Mouse (Mus musculus): ENCODE measurements around the gene Mad2l1bp.

Gene Mad2l1bp

DNA sequence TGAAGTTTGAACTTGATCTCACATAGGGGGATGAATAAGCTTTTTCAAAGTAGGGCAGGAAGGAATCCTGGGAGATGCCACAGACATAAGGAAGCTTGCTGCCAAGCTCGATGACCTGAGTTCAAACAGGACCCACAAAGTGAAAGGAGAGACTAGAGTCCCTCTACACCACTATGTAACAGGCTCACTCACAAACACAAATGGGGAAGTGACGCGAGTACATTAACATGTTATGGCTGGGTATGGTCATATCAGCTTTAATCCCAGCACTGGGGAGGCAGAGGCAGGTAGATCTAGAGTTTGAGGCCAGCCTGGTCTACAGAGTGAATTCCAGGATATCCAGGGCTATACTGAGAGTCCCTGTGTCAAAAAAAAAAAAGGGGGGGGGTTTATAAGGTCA, 983 bp upstream of the Mad2l1bp start:
- DNase-seq: no peak

DNA sequence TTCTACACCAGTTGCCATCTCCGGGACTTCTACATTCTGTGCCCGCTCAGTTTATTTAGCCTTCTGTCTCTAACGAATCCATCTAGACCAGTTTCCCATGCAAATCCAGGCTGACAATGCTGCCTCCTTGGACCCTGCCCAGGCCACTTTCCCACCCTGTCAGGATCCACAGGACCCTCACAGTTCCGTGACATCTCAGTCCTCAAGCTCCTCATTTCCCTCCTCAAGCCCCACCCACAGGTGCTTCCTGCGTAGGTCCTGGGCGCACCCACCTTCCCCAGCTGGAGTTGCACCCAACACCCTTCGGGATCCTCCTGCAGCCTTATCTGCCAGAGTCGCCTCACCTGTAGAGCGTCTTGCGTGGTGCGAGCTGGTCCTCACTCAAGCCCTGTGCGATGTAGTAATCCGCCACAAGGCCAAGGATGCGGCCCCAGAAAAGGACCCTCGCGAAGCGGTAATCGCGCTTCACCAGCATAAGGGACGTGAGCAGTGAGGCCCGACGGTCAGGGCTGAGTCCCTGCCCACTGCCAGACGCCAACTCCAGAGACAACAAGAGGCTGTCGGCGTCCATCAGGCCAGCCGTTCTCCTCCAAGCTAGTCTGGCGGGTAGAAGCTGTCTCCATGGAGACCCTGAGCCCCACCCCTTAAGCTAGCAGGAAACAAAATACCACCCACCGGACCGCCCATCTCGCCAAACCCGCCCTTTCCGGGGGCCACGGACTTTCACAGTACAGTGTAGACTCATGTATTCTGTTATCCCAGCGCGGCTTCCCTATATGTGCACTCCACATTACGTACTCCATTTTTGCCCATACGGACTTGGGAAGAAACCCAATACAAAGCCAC, 9.6 kb downstream of the Mad2l1bp start, which contains the start of gene Rsph9:
Gene Rsph9, minus strand, starts transcription at position 639 of the 846 bp plus-strand sequence.
- DNase-seq: peak; percentile 83

DNA sequence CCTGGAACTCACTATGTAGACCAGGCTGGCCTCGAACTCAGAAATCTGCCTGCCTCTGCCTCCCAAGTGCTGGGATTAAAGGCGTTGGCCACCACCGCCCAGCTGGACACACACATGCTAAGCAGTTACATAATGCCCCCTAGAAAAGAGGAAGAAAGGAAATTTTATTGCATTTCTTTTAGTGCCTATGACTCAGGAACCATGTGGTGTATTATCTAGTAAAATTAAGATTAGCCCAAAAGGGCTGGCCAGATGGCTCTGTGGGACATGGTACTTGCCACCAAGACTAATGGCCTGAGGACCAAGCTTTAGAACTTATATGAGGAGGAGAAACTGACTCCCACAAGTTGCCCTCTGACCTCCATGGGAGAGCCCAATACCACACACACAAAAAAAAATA, 13.5 kb downstream of the Mad2l1bp start:
- no peak for DNase-seq

DNA sequence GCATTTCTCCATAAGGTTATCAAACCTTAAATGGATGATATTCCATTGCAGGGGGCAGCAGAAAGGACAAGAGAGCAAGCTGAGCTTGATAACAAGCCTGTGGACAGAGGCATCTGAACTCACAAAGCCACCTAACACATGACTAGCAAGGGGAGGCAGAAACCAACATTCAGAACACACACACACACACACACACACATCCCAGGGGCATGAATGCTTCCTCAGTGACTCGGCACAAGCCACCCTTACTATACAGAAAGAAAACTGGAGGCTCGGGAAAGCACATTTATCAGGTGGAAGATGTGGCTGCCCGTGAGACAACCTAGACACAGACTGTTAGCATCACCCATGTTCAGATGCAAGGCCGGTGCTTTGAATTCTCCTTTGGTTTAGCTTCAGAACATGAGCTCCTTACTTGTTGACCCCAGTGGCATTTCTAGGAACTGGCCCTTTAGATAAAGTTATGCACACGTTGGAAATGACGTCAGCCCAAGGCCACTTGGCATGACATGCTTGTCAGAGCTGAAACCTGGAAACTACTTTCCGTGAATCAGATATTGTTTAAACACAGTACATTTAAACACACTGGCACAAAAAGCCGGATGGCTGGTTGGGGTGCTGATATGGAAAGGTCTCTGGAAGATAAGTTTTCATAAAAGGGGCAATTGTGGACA, 14.7 kb downstream of the Mad2l1bp start:
- no peak for DNase-seq

DNA sequence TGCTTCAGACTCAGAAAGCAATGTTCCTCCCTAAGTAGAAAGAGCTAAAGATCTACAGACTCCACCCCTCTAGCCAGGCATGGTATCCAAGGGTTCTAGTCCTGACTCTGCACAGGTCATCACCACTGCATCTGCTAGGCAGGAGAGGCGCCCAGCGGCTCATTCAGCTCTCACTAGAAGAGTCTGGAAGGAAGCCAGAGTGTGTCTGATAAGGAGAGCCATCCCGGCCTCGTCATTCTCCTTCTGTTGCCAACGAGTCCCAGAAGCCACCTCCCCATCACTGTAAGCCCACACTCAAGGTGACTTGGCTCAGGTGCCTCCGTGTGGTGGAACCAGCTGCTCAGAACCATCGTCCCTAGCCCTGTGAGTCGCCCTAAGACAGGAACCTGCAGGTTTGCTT, 20.5 kb downstream of the Mad2l1bp start:
- no peak for DNase-seq

DNA sequence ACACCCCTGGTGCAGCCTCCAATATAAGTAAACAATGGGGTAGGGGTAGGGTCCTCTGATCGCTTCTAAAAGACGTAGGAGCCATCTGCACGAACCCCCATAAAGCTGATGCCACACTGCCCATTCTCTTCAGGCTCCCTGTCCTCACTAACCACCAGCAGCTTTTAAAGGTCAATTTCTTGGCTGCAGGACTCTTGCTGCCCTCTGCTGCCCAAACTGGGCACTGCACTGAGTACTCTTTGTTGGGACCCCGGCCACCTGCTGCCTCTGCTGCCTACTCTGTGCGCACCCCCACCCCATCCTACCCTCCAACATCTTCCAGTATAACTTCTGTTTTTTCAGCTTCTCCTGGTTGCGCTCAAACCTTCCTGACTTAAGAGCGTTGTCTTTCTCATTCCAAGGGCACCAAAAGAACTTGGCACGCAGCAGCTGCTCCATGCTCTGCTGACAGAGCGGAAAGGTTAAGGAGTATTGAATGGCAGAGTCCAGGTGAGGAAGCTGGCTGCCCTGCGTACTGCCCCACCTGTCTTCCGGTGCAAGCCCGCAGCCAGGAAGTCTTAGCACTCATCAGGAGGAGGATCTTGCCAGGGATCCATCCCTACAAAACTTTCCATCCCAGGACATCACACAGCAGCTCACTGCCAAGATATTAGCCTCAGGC, 21.2 kb downstream of the Mad2l1bp start:
- DNase-seq: peak; percentile 50

DNA sequence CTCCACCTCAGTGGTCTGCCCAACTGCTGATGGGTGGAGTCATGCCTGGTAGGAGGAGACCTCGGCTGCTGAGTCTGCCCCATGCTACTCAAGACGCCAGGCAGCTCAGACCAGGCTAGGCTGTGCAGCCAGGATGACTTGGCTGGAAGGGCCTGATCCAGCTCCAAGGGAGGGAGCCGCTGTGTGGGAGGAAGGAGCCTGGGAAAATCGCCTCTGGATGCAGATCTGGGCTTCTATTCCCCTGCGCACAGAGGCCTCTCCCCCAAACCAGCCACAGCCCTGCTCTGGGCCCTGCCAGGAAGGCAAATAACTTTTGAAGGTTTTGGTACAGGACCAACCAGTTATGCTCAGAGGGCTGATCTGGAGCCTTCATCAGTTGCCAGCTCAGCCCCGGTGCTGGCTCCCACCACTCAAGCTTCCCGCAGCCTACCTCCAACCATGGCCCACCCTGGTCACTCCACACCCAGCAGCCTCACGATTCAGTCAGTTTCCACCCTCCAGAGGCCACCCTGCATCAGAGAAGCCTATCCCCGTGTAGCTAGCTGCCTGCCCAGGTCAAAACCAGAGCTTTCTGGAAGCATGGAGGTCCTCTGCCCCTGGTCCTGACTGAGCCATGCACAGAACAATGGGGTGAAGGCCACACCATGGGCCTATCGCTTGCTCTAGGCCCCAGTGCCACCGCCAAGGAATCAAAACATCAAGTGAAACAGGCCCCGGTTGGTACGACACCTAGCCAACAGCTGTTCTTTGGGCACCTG, 23.4 kb downstream of the Mad2l1bp start:
- peak; percentile 24 for DNase-seq

DNA sequence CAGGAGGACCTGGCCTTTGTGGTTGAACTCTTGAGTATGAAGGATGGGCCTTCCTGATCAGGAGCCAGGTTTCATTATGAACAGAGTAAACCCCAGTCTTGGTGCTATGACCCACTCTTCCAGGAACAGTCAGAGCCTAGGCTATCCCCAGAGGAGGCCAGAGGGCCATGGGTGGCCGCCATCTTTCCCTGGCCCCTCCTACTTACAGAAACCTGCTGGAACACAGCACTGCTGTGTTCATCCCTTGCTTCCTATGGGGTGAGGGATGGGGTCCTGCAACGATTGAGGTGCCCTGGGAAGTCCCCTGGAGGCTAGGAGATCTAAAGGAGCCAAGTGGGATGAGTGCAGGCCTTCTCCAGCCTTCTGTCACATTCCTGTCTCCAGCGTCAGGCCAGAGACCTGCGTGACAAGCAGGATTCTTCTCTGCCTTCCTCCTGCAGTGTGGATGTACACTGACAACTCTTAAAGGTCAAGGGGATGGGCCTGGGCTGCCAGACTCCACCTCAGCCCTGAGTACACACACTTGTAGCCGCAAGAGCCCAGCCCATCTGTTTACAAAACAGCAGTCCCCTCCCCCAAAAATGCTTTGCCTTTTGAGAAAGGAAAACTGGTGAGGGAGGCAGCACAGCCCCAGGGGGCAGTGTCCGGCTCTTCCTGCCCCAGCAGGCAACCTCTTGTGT, 25.4 kb downstream of the Mad2l1bp start:
- DNase-seq: no peak

DNA sequence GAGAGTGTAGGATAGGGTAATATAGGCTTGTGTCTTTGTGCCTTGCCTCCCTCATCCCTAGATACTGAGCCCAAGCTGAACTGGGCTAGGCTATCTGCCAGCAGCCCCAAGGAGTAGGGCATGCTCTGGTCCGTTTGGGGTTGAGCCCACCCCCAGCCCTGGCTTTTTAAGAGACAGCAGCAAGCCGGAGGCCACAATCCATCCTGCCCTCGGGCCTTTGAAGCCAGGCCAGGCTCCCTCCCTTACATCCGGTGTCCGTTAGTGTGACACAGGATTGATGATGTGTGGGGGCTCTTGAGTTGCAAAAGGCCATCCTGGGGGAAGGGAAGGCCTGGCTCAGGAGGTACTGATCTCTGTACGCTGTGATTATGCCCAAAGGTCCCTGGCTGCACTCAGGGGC, 26.7 kb downstream of the Mad2l1bp start:
- DNase-seq: no peak

DNA sequence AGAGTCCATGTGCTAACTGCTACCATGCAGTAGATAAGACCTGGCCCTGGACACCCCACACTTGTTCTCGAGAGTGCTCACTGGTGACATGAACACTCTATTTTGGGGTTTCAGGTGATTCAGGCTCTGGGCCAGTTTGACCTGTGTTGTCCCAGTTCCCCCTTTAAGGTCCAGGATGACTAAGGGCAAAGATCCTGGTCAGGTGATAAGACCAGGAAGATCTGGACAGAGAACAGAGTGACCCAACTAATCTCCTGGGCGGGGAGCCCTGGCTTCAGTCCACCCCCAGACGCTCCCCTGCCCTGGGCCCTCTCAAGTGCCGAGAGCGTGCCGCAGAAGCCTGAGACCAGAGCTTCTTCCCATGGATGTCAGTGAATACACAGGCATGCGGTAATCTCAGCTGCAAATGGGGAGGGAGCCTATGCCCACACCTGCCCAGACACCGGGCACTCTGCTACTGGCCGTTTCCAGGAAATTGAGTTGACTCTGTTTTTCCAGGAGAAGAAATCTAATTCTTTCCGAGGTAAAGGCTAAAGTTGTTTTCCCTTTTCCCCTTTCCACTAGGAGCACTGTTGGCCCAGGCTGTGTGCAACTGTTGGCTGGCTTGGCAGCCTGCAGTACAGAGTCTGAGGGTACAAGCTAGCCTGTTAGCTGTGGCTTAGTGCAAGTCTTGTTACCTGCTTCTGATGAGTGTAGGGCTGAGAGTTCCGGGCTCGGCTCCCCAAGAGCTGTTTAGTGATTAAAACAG, 29.2 kb downstream of the Mad2l1bp start:
- no peak for DNase-seq

DNA sequence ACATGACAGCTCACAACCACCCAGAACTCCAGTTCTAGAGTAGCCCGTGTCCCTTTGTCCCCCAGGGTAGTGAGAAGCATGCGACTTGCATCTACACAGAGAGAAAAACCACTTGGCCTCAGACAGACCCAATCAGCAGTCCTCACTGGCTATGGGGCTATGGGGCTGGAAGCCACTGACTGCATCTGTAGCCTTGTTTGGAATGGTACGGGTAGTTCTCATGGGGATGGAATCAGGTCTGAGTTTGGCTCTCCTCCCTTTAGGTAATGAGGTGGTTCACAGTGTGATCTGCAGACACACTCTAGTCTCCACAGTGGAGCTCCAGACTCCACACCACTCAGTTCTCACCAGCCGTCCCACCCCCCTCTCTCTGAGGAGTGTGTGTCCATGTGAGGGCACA, 30.1 kb downstream of the Mad2l1bp start:
- no peak for DNase-seq

DNA sequence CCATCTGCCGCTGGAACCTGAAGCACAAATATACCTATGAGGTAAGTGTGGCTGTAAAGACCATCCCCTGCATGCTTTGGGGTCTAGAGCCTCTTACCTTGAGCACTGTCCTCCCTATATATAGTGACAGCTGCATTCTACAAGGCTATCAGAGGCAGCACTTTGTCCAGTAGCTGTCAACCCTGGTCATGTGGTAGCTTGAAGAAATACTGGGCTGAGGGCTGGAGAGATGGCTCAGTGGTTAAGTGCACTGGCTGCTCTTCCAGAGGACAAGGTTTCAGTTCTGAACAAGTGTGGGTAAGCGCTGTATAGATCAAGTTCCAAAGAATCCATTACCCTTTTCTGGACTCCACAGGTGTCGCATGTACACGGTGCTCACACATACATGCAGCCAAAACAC, 30.6 kb downstream of the Mad2l1bp start:
- DNase-seq: no peak

DNA sequence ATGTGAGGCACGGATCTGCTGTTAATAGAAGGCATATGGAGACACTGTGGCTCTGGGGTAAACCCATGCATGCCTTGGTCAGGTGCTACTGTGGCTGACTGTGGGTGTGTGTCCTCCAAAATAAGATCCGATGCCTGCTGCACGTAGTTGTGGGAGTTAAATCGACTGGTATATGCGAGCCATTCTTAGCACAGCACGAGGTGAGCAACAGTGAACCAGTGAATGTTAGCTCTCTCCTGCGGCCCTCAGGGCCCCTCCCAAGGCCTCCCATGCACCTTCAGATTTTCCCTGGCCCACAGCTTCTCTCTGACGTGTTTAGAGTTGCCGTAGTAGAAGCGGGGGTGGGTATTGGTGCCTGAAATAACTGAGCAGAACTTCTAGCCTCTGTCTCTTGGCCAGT, 33.7 kb downstream of the Mad2l1bp start:
- peak; percentile 56 for DNase-seq

DNA sequence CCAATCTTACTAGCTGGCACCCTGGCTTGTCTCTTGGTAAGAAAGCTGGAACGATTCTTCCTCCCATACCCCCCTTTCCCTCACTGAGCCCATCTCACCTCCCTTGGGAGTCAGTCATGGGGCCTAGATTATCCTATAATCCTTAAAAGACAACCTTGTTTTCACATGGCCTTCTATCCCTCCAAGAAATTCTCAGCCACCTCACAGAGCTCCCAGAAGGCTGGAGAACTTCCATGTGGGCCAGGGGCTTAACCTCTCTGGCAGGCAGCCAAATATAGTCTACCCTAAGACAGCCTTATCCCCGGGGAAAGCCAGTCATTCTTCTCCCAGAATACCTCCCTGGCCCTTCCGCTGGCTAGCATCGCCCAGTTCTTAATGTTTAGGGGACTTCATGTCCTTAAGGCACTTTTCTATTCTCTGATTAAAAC, 34.9 kb downstream of the Mad2l1bp start:
- no peak for DNase-seq

DNA sequence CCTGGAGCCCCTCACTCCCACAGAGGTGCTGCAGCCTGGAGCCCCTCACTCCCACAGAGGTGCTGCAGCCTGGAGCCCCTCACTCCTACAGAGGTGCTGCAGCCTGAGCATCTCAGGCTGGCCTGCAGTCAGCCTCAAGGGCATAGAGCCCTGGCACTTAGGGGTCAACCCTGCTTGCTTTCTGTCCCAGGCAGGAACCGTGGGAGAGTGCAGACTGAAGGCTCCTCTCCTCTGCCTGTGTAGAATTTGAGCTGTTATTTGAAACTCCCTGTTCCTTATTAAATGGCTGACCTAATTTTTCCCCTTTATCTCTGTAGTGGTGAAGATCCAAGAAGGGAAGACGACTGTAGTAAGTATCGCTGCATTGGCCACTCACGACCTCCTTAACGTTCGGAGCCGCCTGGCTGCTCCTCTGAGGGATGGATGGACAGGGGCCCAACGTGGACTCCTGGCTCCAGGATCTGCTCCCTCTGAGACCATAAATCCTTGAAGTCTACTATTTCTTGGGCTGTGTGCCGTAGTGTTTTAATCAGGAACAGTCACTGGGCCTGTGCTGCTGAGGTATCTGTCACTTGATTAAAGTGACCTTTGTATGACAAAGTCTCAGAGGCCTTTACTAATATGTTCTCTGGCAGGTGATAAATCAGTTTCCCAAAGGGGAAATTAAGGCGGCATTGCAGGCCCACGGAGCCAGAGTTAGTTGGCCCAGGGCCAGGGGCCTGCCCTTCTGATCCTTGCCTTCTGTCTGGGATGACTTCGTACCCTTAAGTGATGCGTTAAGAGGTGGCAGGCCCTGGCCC, 35.5 kb downstream of the Mad2l1bp start:
- no peak for DNase-seq

DNA sequence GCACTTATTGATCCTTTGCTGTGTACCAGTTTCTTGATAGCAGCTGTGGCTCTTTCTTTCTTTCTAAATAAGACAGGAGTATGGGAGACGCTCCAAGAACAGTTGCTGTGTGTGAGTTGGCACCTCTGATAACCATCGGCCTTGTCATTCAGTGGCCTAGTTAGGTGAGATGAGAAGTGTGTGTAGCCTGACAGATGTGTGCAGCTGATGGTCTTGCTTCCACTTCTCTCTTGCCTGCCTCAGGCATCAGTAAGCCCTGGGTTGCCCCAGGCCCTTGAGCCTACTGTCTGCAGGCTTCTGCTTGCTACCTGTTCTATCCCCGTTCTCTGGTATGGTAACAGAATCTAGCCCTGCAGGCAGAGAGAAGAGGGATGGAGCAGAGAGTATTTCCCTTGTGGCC, 36.5 kb downstream of the Mad2l1bp start:
- DNase-seq: no peak

DNA sequence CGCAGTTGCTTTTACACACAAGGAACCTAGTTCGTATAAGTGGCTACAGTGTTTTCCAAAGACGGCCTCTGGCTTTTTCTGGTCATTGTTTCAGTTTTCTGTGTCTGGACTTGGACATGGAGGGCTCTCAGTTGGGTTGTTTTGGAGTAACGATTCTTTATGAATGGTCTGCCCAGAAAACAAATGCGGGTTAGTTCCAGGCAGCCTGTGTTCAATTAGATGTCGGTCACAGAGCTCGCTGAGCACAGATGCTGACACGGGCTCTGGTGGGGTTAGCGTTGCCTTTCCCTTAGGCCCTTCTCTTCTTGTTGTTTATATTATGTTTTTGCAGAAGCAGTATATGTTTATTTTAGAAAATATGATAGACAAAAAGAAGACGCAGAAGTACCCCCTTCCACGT, 37.2 kb downstream of the Mad2l1bp start:
- DNase-seq: no peak

DNA sequence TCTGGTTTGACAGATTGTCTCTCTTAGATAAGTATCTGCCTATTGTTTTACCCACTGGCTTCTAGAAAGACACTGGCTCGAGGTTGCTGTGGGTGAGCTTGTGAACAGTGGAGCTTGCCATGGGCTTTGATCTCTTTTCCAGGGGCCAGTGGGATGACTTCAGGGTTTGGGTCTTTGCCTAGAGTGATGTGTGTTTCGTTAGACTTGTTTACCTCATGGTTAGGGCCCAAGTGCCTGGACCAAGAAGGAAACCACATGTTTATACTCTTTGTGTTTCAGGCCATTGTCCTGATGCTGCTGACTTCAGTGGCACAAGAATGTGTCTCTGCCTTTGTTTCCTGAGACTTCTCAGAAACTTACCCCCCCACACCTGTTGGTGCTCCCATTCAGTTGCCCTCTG, 37.9 kb downstream of the Mad2l1bp start:
- DNase-seq: no peak

DNA sequence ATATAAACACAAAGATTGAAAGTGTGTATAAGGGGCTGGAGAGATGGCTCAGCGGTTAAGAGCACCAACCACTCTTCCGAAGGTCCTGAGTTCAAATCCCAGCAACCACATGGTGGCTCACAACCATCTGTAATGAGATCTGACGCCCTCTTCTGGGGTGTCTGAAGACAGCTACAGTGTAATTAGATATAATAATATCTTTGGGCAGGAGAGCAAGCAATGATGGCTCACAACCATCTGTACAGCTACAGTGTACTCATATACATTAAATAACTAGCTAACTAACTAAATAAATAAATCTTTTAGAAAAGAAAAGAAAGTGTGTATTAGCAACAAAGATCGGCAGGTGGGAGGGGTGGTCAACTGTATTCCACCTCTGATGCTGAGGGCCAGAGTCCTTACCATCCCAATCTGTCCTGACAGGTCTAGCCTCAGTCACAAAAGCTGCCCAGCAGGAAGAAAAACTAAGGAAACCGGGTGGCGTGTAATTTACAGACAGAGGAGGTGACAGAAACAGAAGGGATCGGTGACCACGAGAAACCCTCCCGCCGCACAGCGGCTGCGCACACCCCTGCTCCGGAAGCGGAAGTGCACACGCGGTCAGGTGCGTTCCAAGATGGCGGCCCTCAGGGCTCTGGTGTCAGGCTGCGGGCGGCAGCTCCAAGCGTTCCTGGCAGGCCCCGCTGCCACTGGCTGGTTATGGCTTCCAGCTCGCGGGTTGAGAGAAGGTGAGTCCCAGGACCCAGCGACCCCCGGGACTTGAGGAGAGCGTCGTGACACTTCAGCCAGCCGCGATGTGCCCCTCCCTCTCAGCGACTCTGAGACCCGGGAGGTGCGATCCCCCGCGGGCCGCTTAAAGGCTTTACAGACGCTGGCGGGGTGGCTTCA, 42.7 kb downstream of the Mad2l1bp start, which contains the start of gene Mrps18a:
Gene Mrps18a, plus strand, starts transcription at position 585 of the 888 bp plus-strand sequence.
- DNase-seq: peak; percentile 91

DNA sequence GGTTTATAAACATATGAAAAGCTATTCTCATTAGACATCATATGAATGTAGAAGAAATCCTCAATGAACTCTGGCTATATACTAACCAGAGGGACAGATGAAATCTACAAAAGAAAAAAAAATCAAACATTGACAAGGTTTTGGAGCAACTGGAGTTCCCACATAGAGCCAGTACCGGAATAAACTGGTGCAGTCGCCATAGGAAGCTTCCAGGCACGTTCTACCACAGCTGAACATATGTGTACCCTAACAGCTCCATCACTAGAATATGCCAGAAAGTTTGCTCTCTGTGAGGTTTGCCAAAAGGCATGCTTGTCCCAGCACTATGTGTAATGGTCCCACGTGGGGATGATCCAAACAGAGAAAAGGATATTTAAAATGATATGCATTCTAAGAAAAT, 45.1 kb downstream of the Mad2l1bp start:
- DNase-seq: no peak
